Mouse (Mus musculus) embryonic fibroblast, embryonic 13.5 days (primary cell): ENCODE measurements at regions not wholly inside any gene's neighbourhood (a gene's known extent, or its start where the extent isn't known, plus 50 kb on each side); places are given as distances from the start of the nearest gene placed in this dataset.

ENCODE experiments used
- CTCF ChIP-seq: IDR thresholded peaks from 2 replicates; pipeline ENCODE4 v1.5.1; 2011; ENCODE audit warnings: mild to moderate bottlenecking, control low read depth, low read length, moderate library complexity, borderline replicate concordance; ENCODE audit not compliant: insufficient read depth
- POLR2A ChIP-seq: IDR thresholded peaks from 2 replicates; pipeline ENCODE4 v1.6.1; 2011; ENCODE audit warnings: low read depth, mild to moderate bottlenecking, control low read depth, low read length, moderate library complexity

- TF ChIP-seq CTCF (no peak), POLR2A (no peak)
These were observed 50.0 kb upstream of the Tmem132d start for GRCm38 (mm10) chr5:128482617-128483440.
